Mouse (Mus musculus): ENCODE results near the gene Gm20795.
"Not testable (repeated sequence)": the region's sequence is repeated elsewhere in the genome, so short reads cannot be mapped to it uniquely, and the experiment has no call there.

The Gm20795 gene

GRCm38 (mm10) chrY:40804614-40805013 is at the start of gene Gm20795:
Gene Gm20795 (plus strand): TSS chrY:40804914.
- not testable (repeated sequence) for DNase-seq

GRCm38 (mm10) chrY:40775665-40776064 is 29.0 kb upstream of the Gm20795 start, which contains the start of gene Gm21797:
Gene Gm21797 (minus strand): TSS chrY:40775765.
- not testable (repeated sequence) for DNase-seq

All from thymus, postnatal 4 days (tissue).